Mouse (Mus musculus) liver, postnatal 0 days (tissue): ENCODE results near the gene Spg20.

Experiments
- CTCF ChIP-seq: sonication (generic); IDR thresholded peaks from 2 replicates; pipeline ENCODE4 v1.5.1; 2016; ENCODE audit warnings: antibody characterized with exemption, low read depth
- EP300 ChIP-seq: IDR thresholded peaks from 2 replicates; pipeline ENCODE4 v1.6.1; 2016; ENCODE audit warnings: antibody characterized with exemption, low read depth, mild to moderate bottlenecking

GRCm38 (mm10) chr3:55122336-55122870, 10.5 kb downstream of the Spg20 start:
- TF ChIP-seq CTCF: no peak
- no peak for TF ChIP-seq EP300
